Mouse (Mus musculus) MEL (cell line): ENCODE results near the gene Cdc42ep4. TPM values are rescaled to one million over a fixed set of nuclear protein-coding genes. Genes with fewer than 3 reads are reported as not detected.

Experiments
- DNase-seq: peaks from one replicate; pipeline ENCODE4 v3.0.0; 2011; ENCODE audit warnings: low read depth, low spot score
- H3K27ac ChIP-seq: 2 replicates; pipeline ENCODE4 v1.5.1; 2012; ENCODE audit warnings: low read depth, mild to moderate bottlenecking, control low read depth, low read length, moderate library complexity; ENCODE audit not compliant: control insufficient read depth
- H3K27me3 ChIP-seq, 2 experiments: fragments of 150-350 bp in 1 of 2; sonication (generic) in 1 of 2; 2 replicates each; pipeline ENCODE4 v1.6.1; 2012; ENCODE audit warnings: low read length in 2 of 2, mild to moderate bottlenecking in 2 of 2, improper control_type of control experiment in 1 of 2, moderate library complexity in 1 of 2; ENCODE audit not compliant: insufficient read depth in 2 of 2, control insufficient read depth in 1 of 2
- H3K36me3 ChIP-seq, 2 experiments: 2 replicates each; pipeline ENCODE4 v1.6.1; 2012 to 2014; ENCODE audit warnings: low read length in 2 of 2, improper control_type of control experiment in 1 of 2, inconsistent platforms in 1 of 2, mild to moderate bottlenecking in 1 of 2; ENCODE audit not compliant: insufficient read depth in 2 of 2, control insufficient read depth in 1 of 2
- H3K4me1 ChIP-seq, 2 experiments: fragments of 150-350 bp in 1 of 2; sonication (generic) in 1 of 2; 2 replicates each; pipeline ENCODE4 v1.6.1; 2012; ENCODE audit warnings: low read length in 2 of 2, improper control_type of control experiment in 1 of 2, mild to moderate bottlenecking in 1 of 2; ENCODE audit not compliant: insufficient read depth in 2 of 2, control insufficient read depth in 1 of 2
- H3K4me3 ChIP-seq, 2 experiments: fragments of 150-350 bp in 1 of 2; sonication (generic) in 1 of 2; 2 replicates each; pipeline ENCODE4 v1.5.1; 2012; ENCODE audit warnings: low read depth in 2 of 2, low read length in 2 of 2, mild to moderate bottlenecking in 2 of 2, moderate library complexity in 2 of 2, control low read depth in 1 of 2, improper control_type of control experiment in 1 of 2; ENCODE audit not compliant: control insufficient read depth in 1 of 2, insufficient read depth in 1 of 2
- H3K79me2 ChIP-seq: 2 replicates; pipeline ENCODE4 v1.6.1; 2012; ENCODE audit warnings: mild to moderate bottlenecking, low read length, moderate library complexity; ENCODE audit not compliant: control insufficient read depth, poor library complexity, insufficient read depth
- H3K9ac ChIP-seq: 2 replicates; pipeline ENCODE4 v1.6.1; 2012; ENCODE audit warnings: low read depth, mild to moderate bottlenecking, control low read depth, low read length, moderate library complexity; ENCODE audit not compliant: control insufficient read depth, poor library complexity, severe bottlenecking
- H3K9me3 ChIP-seq: fragments of 150-350 bp; sonication (generic); replicated peaks from 2 replicates; pipeline ENCODE4 v1.6.1; 2012; ENCODE audit warnings: mild to moderate bottlenecking, low read length, improper control_type of control experiment, moderate library complexity; ENCODE audit not compliant: insufficient read depth
- BHLHE40 ChIP-seq: IDR thresholded peaks from 2 replicates; pipeline ENCODE4 v1.6.1; 2012; ENCODE audit warnings: low read depth, mild to moderate bottlenecking, inconsistent platforms, low read length, improper control_type of control experiment, borderline replicate concordance
- CHD2 ChIP-seq: IDR thresholded peaks from 2 replicates; pipeline ENCODE4 v1.6.1; 2011; ENCODE audit warnings: low read length, improper control_type of control experiment
- CTCF ChIP-seq, 3 experiments: IDR thresholded peaks in 2 of 3; conservative IDR thresholded peaks in 1 of 3; 2 replicates each; pipeline ENCODE4 v1.5.1; 2011 to 2012; ENCODE audit warnings: low read length in 3 of 3, low read depth in 2 of 3, mild to moderate bottlenecking in 2 of 3, improper control_type of control experiment in 1 of 3, inconsistent platforms in 1 of 3, mixed read lengths in 1 of 3, moderate library complexity in 1 of 3; ENCODE audit not compliant: control insufficient read depth in 1 of 3, insufficient read depth in 1 of 3, poor library complexity in 1 of 3, severe bottlenecking in 1 of 3
- ELF1 ChIP-seq: IDR thresholded peaks from 2 replicates; pipeline ENCODE4 v1.6.1; 2014; ENCODE audit warnings: low read depth, mild to moderate bottlenecking, inconsistent platforms, low read length, improper control_type of control experiment, moderate library complexity
- GABPA ChIP-seq: IDR thresholded peaks from 2 replicates; pipeline ENCODE4 v1.6.1; 2012; ENCODE audit warnings: low read depth, mild to moderate bottlenecking, inconsistent platforms, low read length, improper control_type of control experiment, moderate library complexity
- GATA1 ChIP-seq: IDR thresholded peaks from 2 replicates; pipeline ENCODE4 v1.6.1; 2011; ENCODE audit warnings: low read depth, low read length, improper control_type of control experiment
- JUND ChIP-seq: IDR thresholded peaks from 2 replicates; pipeline ENCODE4 v1.6.1; 2011; ENCODE audit warnings: low read depth, mild to moderate bottlenecking, improper control_type of control experiment, low read length
- KAT2A ChIP-seq: conservative IDR thresholded peaks from 2 replicates; pipeline ENCODE4 v1.6.1; 2012; ENCODE audit warnings: low read depth, low read length, improper control_type of control experiment, inconsistent platforms
- MAFK ChIP-seq: IDR thresholded peaks from 2 replicates; pipeline ENCODE4 v1.6.1; 2011; ENCODE audit warnings: low read depth, mild to moderate bottlenecking, low read length, improper control_type of control experiment, borderline replicate concordance
- MAX ChIP-seq: IDR thresholded peaks from 2 replicates; pipeline ENCODE4 v1.6.1; 2011; ENCODE audit warnings: low read length, improper control_type of control experiment
- MAZ ChIP-seq: IDR thresholded peaks from 2 replicates; pipeline ENCODE4 v1.6.1; 2012; ENCODE audit warnings: low read depth, mild to moderate bottlenecking, inconsistent platforms, low read length, improper control_type of control experiment
- MXI1 ChIP-seq: IDR thresholded peaks from 2 replicates; pipeline ENCODE4 v1.6.1; 2011; ENCODE audit warnings: mild to moderate bottlenecking, low read depth, low read length, improper control_type of control experiment
- MYC ChIP-seq: IDR thresholded peaks from 2 replicates; pipeline ENCODE4 v1.6.1; 2011; ENCODE audit warnings: low read depth, mild to moderate bottlenecking, low read length, improper control_type of control experiment, moderate library complexity
- NELFE ChIP-seq: IDR thresholded peaks from 2 replicates; pipeline ENCODE4 v1.6.1; 2011; ENCODE audit warnings: low read depth, low read length, improper control_type of control experiment
- NRF1 ChIP-seq: IDR thresholded peaks from 2 replicates; pipeline ENCODE4 v1.6.1; 2014; ENCODE audit warnings: low read depth, mild to moderate bottlenecking, inconsistent platforms, low read length, improper control_type of control experiment, moderate library complexity; ENCODE audit not compliant: poor library complexity, insufficient read depth, severe bottlenecking
- POLR2AphosphoS2 ChIP-seq: IDR thresholded peaks from 2 replicates; pipeline ENCODE4 v1.6.1; 2011; ENCODE audit warnings: low read length, improper control_type of control experiment
- USF1 ChIP-seq: IDR thresholded peaks from 2 replicates; pipeline ENCODE4 v1.6.1; 2014; ENCODE audit warnings: low read depth, mild to moderate bottlenecking, inconsistent platforms, low read length, improper control_type of control experiment, moderate library complexity
- ZMIZ1 ChIP-seq: IDR thresholded peaks from 2 replicates; pipeline ENCODE4 v1.6.1; 2012; ENCODE audit warnings: low read depth, mild to moderate bottlenecking, inconsistent platforms, low read length, improper control_type of control experiment, moderate library complexity
- polyA plus RNA-seq, 2 experiments: library from polyadenylated mRNA; stranded (reverse) in 1 of 2; unstranded in 1 of 2; fragments of >175 nt in 1 of 2; fragments of >200 nt in 1 of 2; gene quantifications; 2 replicates each; pipeline versions ENCODE4 v1.2.1 to v1.2.4; 2012; ENCODE audit warnings: low replicate concordance in 2 of 2, low read depth in 1 of 2; ENCODE audit not compliant: insufficient read length in 2 of 2, insufficient read depth in 1 of 2, missing spikeins in 1 of 2
- total RNA-seq: library from RNA; depleted of rRNA; stranded (reverse); fragments of 300-350 nt; gene quantifications from 2 replicates; pipeline ENCODE4 v1.2.3, GENCODE M21; 2012

Cdc42ep4 gene
- total and polyA plus RNA-seq, 3 experiments, result 27.7 to 39.0 TPM; not detected in 1

DNA sequence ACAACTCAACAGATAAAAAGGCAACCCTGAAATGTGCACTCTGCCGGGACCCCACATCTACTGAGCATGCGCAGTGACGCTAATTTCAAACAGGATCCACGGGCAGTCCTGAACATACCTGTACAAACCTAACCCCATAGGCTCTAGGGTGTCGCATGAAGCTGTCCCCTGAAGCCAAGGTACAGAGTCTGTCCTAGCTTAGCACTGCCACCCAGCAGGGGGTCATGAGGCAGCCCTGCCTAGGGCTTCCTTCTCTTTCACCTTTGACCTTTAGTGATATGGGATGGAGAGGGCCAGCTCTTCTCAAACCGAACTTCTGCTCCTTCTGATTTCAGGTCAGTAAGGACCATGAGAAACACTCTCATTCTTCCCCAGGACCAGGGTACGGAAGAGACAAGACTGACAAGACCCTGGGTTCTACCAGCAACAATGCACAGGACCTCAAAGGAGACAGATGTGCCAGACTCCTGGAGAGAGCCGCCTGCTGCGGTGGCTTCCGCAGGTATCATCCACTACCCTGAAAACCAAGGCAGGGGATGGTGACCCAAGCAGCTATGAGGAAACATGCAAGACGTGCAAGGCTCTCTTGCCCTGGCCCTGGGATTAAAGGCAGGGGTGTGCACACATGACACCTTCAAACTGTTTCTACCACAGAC, 3.8 kb downstream of the Cdc42ep4 start:
- H3K4me1 ChIP-seq, result peaks cover 6 to 15% of the 10 kb centered on the region in 2 experiments; a peak in 3 of 4 replicates
- TF ChIP-seq MAX (no peak), ELF1 (no peak), ZMIZ1 (no peak), BHLHE40 (no peak), MXI1 (no peak), KAT2A (no peak), CHD2 (no peak), MAZ (no peak)
- peaks cover 9 to 16% of the 10 kb centered on the region in 2 experiments for H3K36me3 ChIP-seq
- peaks cover 67% of the 10 kb centered on the region for H3K79me2 ChIP-seq
- no peaks in the 10 kb centered on the region for H3K27me3 ChIP-seq
- H3K27ac ChIP-seq, result no peak overlapping the region; the same call in 1 of the 2 replicates
- H3K9ac ChIP-seq, result no peak overlapping the region
- H3K9me3 ChIP-seq, result no peaks in the 10 kb centered on the region
- DNase-seq, result no peak
- H3K4me3 ChIP-seq, result no peak overlapping the region

DNA sequence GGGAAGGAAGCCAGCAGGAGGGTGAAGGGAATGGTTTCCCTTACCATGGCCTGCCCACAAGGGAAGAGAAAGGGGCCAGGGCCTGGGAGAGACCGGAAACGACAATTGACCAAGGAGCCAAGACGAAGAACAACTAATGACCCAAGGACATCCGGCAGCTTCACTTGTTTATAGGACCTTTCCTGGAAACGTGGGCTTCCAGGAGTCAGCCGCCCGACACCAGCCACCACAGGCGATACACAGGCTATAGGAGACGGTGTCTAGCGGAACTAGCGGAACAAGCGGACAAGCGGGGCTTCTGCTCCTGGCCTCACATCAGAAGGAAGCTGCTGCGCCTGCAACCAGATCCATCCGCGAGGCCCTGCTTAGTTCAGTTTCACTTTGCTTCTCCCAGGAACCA, 4.6 kb downstream of the Cdc42ep4 start:
- no peak overlapping the region for H3K9ac ChIP-seq
- no peak overlapping the region for H3K4me3 ChIP-seq
- H3K9me3 ChIP-seq, result no peaks in the 10 kb centered on the region
- peaks cover 6 to 15% of the 10 kb centered on the region in 2 experiments; a peak in 3 of 4 replicates for H3K4me1 ChIP-seq
- TF ChIP-seq MAFK (no peak), CTCF (IDR thresholded peaks at IDR 0.05 in 2 of 3, conservative IDR thresholded peaks at IDR 0.05 in 1 of 3; ENCODE audit: control insufficient read depth in 1 of 3, insufficient read depth in 1 of 3, low read depth in 2 of 3, low read length in 3 of 3, poor library complexity in 1 of 3, severe bottlenecking in 1 of 3) (no peak), KAT2A (no peak), NELFE (no peak), USF1 (no peak), MXI1 (no peak), GATA1 (no peak), JUND (no peak), MYC (no peak), GABPA (no peak), POLR2AphosphoS2 (no peak), NRF1 (no peak), MAX (no peak)
- TF ChIP-seq, all 39 proteins: peak for 0
- no peak for DNase-seq
- Histone ChIP-seq H3K79me2 (peaks cover 69% of the 10 kb centered on the region), H3K36me3 (peaks cover 9 to 13% of the 10 kb centered on the region in 2 experiments), H3K27ac (no peak overlapping the region), H3K27me3 (no peaks in the 10 kb centered on the region)
